Mouse (Mus musculus) embryonic fibroblast, embryonic 13.5 days (primary cell): ENCODE data around the gene Acot7.

Experiments used
- CTCF ChIP-seq: IDR thresholded peaks from 2 replicates; pipeline ENCODE4 v1.5.1; 2011; ENCODE audit warnings: mild to moderate bottlenecking, control low read depth, low read length, moderate library complexity, borderline replicate concordance; ENCODE audit not compliant: insufficient read depth
- POLR2A ChIP-seq: IDR thresholded peaks from 2 replicates; pipeline ENCODE4 v1.6.1; 2011; ENCODE audit warnings: low read depth, mild to moderate bottlenecking, control low read depth, low read length, moderate library complexity

DNA sequence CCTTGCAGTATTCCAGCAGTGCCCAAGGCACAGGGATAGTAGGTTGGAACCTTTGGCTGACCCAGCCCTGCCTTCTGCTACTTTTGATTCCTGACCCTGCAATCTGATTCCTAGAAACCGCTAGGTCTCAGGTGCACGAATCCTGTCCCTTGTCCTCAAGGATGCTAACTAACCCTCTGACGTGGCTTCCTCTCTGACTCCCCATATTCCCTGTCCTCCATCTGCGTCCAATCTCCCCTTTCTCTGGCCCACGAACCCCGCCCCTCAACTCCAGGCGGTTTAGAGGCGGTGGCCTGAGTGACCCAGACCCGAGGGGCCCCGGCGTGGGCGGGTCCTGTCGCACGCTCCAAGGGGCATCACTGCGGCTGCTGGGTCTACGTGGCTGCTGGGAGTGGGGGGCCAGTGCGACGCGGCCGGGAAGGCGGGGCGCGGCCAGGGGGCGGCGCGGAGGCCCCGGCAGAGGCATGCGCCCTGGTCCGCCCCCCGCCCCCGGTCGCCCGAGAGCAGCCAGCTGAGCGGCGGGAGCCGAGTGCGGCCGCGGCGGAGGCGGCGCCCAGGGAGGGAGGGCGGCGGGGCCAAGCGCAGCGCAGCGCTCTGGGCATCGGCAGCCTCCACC lies 95.8 kb downstream of the Acot7 start, which contains the start of gene Gpr153:
- TF ChIP-seq CTCF, result no peak
- peak; percentile 56 for TF ChIP-seq POLR2A
